Mouse (Mus musculus) forebrain, embryonic 12.5 days (tissue): Measurements from ENCODE around the gene Gm49355. TPM values are rescaled to one million over a fixed set of nuclear protein-coding genes. Genes with fewer than 3 reads are reported as not detected.

Experiments
- ATAC-seq: fragments of 200-750 bp; cut with Nextera tagmentation; 2 replicates; pipeline ENCODE4 v1.8.0; 2017; ENCODE audit warnings: moderate TSS enrichment; ENCODE audit not compliant: low FRiP score
- H3K27ac ChIP-seq: fragments of 300-500 bp; sonication (generic); 2 replicates; pipeline ENCODE4 v1.5.1; 2016; ENCODE audit warnings: mild to moderate bottlenecking
- H3K27me3 ChIP-seq: fragments of 300-500 bp; sonication (generic); 2 replicates; pipeline ENCODE4 v1.6.1; 2016; ENCODE audit warnings: mild to moderate bottlenecking
- H3K36me3 ChIP-seq: fragments of 300-500 bp; sonication (generic); replicated peaks from 2 replicates; pipeline ENCODE4 v1.6.1; 2016; ENCODE audit warnings: mild to moderate bottlenecking
- H3K4me1 ChIP-seq: fragments of 300-500 bp; sonication (generic); 2 replicates; pipeline ENCODE4 v1.6.1; 2016
- H3K4me2 ChIP-seq: fragments of 300-500 bp; sonication (generic); 2 replicates; pipeline ENCODE4 v1.6.1; 2016; ENCODE audit warnings: mild to moderate bottlenecking, moderate library complexity
- H3K4me3 ChIP-seq: fragments of 300-500 bp; sonication (generic); replicated peaks from 2 replicates; pipeline ENCODE4 v1.5.1; 2016; ENCODE audit warnings: mild to moderate bottlenecking
- H3K9ac ChIP-seq: fragments of 300-500 bp; sonication (generic); 2 replicates; pipeline ENCODE4 v1.6.1; 2016; ENCODE audit warnings: mild to moderate bottlenecking
- H3K9me3 ChIP-seq: fragments of 300-500 bp; sonication (generic); 2 replicates; pipeline ENCODE4 v1.6.1; 2016
- WGBS: fragments of 180-500 bp; shearing (Covaris S2); methylation state at CpG from one replicate; pipeline ENCODE4 v1.1.7; 2016; 5-methylcytosine and 5-hydroxymethylcytosine counted together
- polyA plus RNA-seq: library from polyadenylated mRNA; unstranded; fragments of >200 nt; fragmentation: Nextera tagmentation; extraction: Ambion mirVana; gene quantifications from 2 replicates; pipeline ENCODE4 v1.2.1, GENCODE M21; 2016

Gm49355 gene
- polyA plus RNA-seq, 1 experiment from 2014 or later = 0.13 TPM

DNA sequence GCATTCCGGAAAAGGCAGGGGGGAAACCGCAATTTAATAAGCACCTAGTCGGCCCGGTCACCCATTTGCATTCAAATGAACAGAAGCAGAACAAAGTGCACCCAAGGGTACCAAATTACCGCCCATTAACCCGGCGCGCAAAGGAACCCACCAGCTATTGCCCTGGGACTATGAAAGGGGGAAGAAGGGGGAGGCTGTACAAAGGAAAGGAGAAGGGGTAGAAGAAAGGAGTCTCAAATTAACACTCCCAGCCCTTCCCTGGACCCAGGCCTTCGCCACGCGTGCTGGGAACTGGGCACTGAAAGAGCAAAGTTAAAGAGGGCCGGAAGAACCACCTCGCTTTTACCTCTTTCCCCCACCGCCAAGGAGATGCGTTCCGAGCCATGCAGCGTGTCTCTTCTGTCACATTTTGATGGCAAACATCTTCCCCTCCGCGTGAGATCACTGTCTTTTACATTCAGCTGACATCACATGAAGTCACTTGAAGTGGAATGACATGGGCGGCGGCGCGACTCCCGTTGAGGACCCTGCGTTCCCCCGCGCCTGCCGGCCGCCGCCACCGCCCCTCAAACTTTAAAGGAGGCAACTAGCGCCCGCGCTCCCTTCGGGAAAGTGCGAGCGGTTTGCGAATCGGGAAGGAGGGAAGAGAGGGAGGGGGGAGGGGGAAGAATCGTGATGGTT lies 61.6 kb downstream of the Gm49355 start:
- H3K27ac ChIP-seq = peak overlapping the region; percentile 96
- ATAC-seq = peak; percentile 43; the same call in 1 of the 2 replicates
- H3K9me3 ChIP-seq = no peaks in the 10 kb centered on the region
- peaks cover 97% of the 10 kb centered on the region for H3K27me3 ChIP-seq
- H3K9ac ChIP-seq = peak overlapping the region; percentile 90
- peaks cover 57% of the 10 kb centered on the region for H3K4me1 ChIP-seq
- H3K4me2 ChIP-seq = peak overlapping the region; percentile 57
- under 1% methylated on average over 40 of the region's 40 CpGs for WGBS
- no peaks in the 10 kb centered on the region for H3K36me3 ChIP-seq
- H3K4me3 ChIP-seq = peak overlapping the region; percentile 58

DNA sequence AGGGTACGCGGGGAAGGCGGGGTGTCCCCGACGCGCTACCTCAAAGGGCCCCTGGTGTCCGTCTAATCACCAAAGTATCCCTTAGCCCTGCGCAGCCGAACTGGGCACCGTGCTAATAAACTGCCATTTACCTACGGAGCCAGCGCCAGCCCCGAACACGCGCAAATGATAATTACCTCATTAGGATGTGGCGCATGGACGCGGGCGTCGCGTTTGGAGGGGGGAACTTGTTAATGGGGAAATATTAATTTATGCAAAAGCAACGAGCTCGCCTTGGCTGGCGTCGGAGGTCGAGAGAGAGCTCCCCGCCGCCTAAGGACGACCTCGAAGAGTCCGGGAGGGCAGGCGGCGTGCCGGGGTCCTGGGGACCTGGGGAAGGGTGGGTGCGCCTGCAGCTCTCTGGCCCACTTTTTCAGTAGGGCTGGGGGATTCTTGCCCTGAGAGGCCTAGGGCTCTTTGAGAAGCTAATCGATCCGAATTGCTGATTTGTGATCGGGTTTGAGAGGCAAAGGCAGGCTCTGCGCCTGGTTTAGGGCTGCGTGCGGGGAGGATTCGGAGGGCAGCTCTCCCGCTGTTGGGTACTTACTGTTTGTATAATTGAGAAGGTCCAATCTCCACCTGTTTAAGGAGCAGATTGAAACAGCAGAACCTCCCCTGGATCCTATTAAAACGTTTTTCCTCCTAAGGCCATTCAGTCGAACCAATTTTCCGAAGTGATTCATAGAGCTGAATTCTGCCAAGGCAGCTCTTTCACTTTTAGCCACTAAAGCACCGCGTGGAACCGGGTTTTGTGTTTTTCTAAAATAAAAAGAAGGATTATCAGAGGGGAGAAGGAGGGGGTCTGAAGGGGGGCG lies 62.5 kb downstream of the Gm49355 start:
- Histone ChIP-seq H3K27me3 (peaks cover 97% of the 10 kb centered on the region), H3K36me3 (no peaks in the 10 kb centered on the region), H3K4me2 (peak overlapping the region; percentile 57), H3K4me3 (peak overlapping the region; percentile 58), H3K9ac (peak overlapping the region; percentile 90), H3K9me3 (no peaks in the 10 kb centered on the region), H3K27ac (peak overlapping the region; percentile 96), H3K4me1 (peaks cover 54% of the 10 kb centered on the region)
- WGBS = under 1% methylated on average over 50 of the region's 50 CpGs
- ATAC-seq = peak; percentile 42; the same call in 1 of the 2 replicates

DNA sequence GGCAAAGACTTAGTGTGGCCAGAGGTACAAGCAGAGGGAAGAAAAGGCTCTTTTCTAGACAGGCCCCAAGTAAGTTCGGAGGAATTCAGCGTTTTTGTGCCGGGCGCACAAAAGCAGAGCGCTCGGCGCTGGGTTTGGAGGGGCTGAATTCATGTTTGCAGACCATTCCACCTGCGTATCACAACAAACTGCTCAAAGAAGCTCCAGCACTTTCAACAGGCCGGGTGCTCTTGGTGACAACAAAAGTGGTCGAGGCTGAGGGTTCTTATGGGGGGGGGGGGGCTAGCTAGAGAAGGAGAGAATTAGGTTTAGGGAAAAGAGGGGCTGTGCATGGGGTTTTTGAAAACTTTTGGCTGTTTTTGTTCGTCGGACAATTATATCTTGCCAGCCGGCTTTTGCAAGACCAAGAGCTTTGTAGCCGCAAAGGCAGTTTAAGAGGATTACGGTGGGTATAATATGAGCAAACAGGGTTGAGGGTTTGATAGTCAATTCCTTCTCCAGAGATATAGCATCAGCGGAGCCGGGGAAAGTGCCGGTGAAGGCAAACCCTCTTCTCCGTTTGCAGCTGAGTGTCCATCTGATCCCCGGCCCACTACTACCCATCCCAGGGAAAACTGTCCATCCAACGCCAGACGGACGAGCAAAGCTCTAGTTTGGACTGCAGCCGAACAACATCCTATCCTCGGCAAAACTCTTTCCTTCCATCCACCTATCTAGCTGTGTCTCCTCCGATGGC lies 63.3 kb downstream of the Gm49355 start:
- Histone ChIP-seq H3K27ac (peak overlapping the region; percentile 96), H3K4me3 (peak overlapping the region; percentile 58), H3K4me1 (peaks cover 54% of the 10 kb centered on the region), H3K4me2 (peak overlapping the region; percentile 57), H3K36me3 (no peaks in the 10 kb centered on the region), H3K27me3 (peaks cover 97% of the 10 kb centered on the region), H3K9ac (peak overlapping the region; percentile 90), H3K9me3 (no peaks in the 10 kb centered on the region)
- ATAC-seq = peak; percentile 45; the same call in 1 of the 2 replicates
- under 1% methylated on average over 26 of the region's 26 CpGs for WGBS

DNA sequence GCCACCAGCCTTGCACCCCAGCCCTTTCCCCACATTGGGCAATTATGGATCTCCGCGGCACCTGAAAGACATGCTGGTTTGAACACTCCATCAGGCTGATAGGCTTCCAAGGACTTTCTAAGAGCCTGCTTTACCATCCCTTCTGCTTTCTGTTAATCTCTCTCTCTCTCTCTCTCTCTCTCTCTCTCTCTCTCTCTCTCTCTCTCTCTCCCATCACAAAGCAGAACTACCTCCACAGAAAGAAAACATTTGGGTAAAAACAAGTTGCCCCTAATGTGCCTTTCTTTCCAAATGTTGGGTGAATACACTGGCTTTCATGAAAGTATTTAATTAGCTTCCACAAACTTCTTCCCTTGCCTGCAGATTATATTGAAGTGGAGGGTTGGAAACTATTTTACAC lies 64.3 kb downstream of the Gm49355 start, which contains the start of gene Fezf2:
Gene Fezf2 (minus strand): TSS at position 101 of the 400 bp plus-strand sequence.
- peak within 1 kb of the TSS; percentile 90 for H3K9ac ChIP-seq
- H3K9me3 ChIP-seq = no peaks in the 10 kb centered on the region
- H3K36me3 ChIP-seq = no peaks in the 10 kb centered on the region
- H3K27me3 ChIP-seq = peaks cover 97% of the 10 kb centered on the region
- peak within 1 kb of the TSS; percentile 57 for H3K4me2 ChIP-seq
- 0% methylated on average over 2 of the region's 2 CpGs for WGBS
- no peak for ATAC-seq
- peaks cover 54% of the 10 kb centered on the region for H3K4me1 ChIP-seq
- peak within 1 kb of the TSS; percentile 58 for H3K4me3 ChIP-seq
- H3K27ac ChIP-seq = peak within 1 kb of the TSS; percentile 96

DNA sequence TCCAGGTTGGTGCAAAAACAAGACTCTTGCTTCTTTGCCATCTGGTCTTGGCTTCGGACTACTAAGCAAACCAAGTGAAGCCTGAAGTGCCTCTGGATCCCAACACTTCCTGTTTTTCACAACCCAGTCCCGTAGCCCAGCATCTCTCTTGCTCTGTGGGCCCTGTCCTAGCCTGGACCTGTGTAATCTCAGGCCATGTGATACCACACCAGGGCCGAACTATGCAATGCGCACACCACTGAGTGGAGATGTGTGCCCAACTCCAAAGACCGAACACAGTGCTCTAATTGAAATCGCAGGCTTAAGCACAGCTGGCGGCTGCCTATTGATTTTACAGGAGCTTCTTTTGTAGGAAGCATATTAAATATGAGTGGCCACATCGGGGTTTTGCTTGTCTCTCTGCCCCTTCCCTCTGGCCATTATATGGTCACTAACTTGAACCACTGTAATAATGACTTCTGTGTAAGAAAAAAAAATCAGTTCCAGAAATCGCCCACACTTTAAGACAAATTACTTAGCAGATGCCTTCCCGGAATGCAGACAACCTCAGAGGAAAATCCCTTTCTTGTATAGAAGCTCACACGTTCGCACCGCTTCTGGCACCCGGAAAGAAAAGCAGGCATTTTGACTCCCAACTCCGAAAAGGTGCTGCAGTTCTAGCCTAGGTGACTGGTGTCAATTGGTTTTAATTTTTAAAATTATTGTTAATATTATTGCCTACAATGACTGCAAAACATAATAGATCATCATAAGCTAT lies 65.7 kb downstream of the Gm49355 start:
- Histone ChIP-seq H3K9me3 (no peaks in the 10 kb centered on the region), H3K4me2 (no peak overlapping the region; the same call in 1 of the 2 replicates), H3K27ac (no peak overlapping the region), H3K9ac (no peak overlapping the region), H3K4me1 (peaks cover 46% of the 10 kb centered on the region), H3K4me3 (no peak overlapping the region), H3K36me3 (no peaks in the 10 kb centered on the region), H3K27me3 (peaks cover 97% of the 10 kb centered on the region)
- no peak for ATAC-seq
- 12% methylated on average over 15 of the region's 15 CpGs for WGBS

DNA sequence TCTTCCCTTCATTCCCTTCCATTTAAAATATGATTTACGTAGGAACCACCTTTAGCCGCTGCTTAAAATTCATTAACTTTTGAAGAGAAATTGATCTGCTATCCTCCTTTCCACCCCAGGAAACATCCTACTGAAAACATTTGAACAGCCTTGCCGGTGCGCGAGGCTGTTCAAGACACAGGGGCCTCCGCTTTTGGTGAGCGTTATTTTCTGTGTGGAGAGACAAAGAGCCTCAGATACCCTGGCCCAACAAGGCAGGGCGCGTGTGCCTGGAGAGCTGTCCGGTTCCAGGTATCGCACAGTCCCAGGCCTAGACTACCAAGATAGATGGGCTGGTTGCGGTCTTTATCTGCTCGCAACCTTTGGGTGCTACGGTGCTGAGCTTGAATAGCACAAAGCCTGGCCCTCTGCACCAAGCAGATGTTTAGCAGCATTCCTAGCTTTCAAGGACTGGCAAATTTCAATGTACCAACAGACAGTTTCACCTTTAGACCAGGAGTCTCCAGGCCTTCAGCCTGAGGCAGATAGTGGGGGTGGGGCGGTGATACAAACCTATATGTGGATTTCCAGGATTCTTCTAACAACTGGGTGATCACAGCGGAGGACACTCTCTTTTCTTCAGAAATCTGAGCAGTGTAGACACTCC lies 66.6 kb downstream of the Gm49355 start:
- Histone ChIP-seq H3K4me3 (no peak overlapping the region), H3K4me2 (peak overlapping the region; percentile 10; the same call in 1 of the 2 replicates), H3K27me3 (peaks cover 94% of the 10 kb centered on the region), H3K9me3 (no peaks in the 10 kb centered on the region), H3K27ac (no peak overlapping the region), H3K9ac (no peak overlapping the region), H3K36me3 (no peaks in the 10 kb centered on the region), H3K4me1 (peaks cover 38% of the 10 kb centered on the region)
- ATAC-seq = no peak
- 9% methylated on average over 16 of the region's 16 CpGs for WGBS

Other genes with a start within 250 kb of the Gm49355 start
- 33.9 and 37.8 TPM in 2 replicates for gene 3830406C13Rik, start 197 bp downstream of the Gm49355 start, polyA plus RNA-seq
- gene Fezf2, start 64.2 kb downstream of the Gm49355 start, polyA plus RNA-seq = 46.8 and 52.6 TPM in 2 replicates